Mouse (Mus musculus) neural tube, embryonic 14.5 days (tissue): ENCODE results near the gene Agpat3. TPM values are rescaled to one million over a fixed set of nuclear protein-coding genes. Genes with fewer than 3 reads are reported as not detected.

Experiments
- ATAC-seq: fragments of 200-750 bp; cut with Nextera tagmentation; 2 replicates; pipeline ENCODE4 v1.8.0; 2017; ENCODE audit warnings: low read depth, mild to moderate bottlenecking, moderate TSS enrichment, moderate library complexity
- H3K27ac ChIP-seq: fragments of 300-500 bp; sonication (generic); 2 replicates; pipeline ENCODE4 v1.5.1; 2014; ENCODE audit warnings: low read depth, mild to moderate bottlenecking, control low read depth, low read length, moderate library complexity, mixed read lengths
- H3K27me3 ChIP-seq: fragments of 300-500 bp; sonication (generic); 2 replicates; pipeline ENCODE4 v1.6.1; 2014; ENCODE audit warnings: low read length; ENCODE audit not compliant: control insufficient read depth, insufficient read depth
- H3K36me3 ChIP-seq: fragments of 300-500 bp; sonication (generic); 2 replicates; pipeline ENCODE4 v1.6.1; 2014; ENCODE audit warnings: low read length, mixed read lengths; ENCODE audit not compliant: control insufficient read depth, insufficient read depth
- H3K4me1 ChIP-seq: fragments of 300-500 bp; sonication (generic); 2 replicates; pipeline ENCODE4 v1.6.1; 2014; ENCODE audit warnings: low read length; ENCODE audit not compliant: control insufficient read depth, insufficient read depth
- H3K4me2 ChIP-seq: fragments of 300-500 bp; sonication (generic); 2 replicates; pipeline ENCODE4 v1.6.1; 2014; ENCODE audit warnings: mild to moderate bottlenecking, low read depth, low read length, control low read depth
- H3K4me3 ChIP-seq: fragments of 300-500 bp; sonication (generic); 2 replicates; pipeline ENCODE4 v1.5.1; 2014; ENCODE audit warnings: low read depth, low read length, control low read depth, mixed read lengths
- H3K9ac ChIP-seq: fragments of 300-500 bp; sonication (generic); replicated peaks from 2 replicates; pipeline ENCODE4 v1.6.1; 2014; ENCODE audit warnings: low read depth, mild to moderate bottlenecking, control low read depth, low read length, mixed read lengths
- H3K9me3 ChIP-seq: fragments of 300-500 bp; sonication (generic); 2 replicates; pipeline ENCODE4 v1.6.1; 2016; ENCODE audit warnings: low read length; ENCODE audit not compliant: control insufficient read depth
- WGBS: fragments of 180-500 bp; shearing (Covaris S2); extraction: QIAGEN DNeasy Blood & Tissue Kit; methylation state at CpG from one replicate; pipeline ENCODE4 v1.1.7; 2014; 5-methylcytosine and 5-hydroxymethylcytosine counted together
- polyA plus RNA-seq: library from polyadenylated mRNA; unstranded; fragments of >200 nt; fragmentation: Nextera tagmentation; extraction: Ambion mirVana; gene quantifications from 2 replicates; pipeline ENCODE4 v1.2.1, GENCODE M21; 2014

Agpat3 gene
- polyA plus RNA-seq, 1 experiment from 2014 or later: 89.5 TPM

DNA sequence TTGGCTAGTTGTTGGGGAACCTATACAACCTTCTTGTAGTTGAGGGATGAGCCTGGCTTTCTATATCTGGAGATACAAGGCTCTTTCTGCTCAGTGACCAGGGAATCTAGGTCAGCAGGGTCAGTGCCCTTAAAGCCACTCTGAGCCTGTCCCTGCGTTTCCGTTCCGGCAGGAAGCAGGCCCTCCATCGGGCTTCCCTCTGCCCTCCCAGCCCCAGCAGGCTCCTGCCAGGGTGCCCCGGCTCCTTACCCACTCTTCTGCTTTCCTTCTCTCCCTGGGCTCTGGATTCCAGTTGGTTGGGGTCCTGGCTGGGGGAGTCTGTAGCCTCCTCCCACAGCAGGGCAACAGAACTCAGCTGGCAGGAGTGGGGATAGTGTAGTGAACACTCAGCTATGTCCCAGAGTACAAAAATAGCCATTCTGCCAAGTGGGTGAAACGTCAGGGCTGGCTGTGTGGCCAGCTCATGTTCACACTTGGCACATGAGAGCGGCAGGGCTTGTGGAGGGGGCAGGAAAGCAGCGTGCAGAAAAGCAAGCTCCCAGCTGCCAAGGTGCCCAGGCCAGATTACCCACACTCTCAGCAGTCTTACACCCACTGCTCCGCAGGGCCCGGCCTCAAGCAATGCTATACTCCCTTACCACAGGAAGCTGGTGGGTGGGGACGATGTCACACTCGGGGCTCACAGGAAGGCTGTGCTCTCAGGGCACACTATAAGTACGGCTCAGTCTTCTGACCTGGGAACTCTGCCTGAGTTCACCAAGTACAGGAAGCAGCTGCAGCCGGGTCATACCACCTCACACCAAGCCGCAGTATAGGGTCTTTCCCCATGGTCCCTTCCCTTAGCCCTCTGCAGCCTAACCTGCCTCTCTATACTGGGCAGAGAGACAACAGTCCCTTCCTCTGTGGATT lies 54.5 kb downstream of the Agpat3 start:
- Histone ChIP-seq H3K36me3 (no peaks in the 10 kb centered on the region), H3K9me3 (no peaks in the 10 kb centered on the region), H3K27ac (peak overlapping the region; percentile 22), H3K4me1 (no peaks in the 10 kb centered on the region), H3K4me3 (no peak overlapping the region), H3K27me3 (no peaks in the 10 kb centered on the region), H3K4me2 (no peak overlapping the region), H3K9ac (no peak overlapping the region)
- WGBS: 80% methylated on average over 15 of the region's 15 CpGs
- ATAC-seq: peak; percentile 39; the same call in 1 of the 2 replicates

DNA sequence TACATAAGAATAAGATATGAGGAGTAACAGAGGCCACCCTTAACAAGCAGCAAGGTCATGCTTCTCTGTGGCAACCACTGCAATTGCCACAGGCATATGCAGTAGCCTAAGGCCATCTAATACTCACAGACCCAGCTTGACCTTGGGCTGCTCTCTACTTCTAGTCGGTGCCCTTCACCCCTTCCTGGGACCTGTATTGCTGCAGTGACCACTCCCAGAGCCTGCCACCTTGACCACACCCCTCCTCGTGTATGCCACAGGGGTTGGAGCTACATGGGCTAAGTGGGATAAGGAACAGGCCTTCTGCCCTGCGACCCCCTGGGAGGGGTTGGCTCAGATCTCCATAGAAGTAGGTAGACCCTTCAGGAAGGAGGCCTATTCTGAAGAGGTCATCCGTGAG lies 55.3 kb downstream of the Agpat3 start:
- no peak overlapping the region for H3K9ac ChIP-seq
- H3K4me3 ChIP-seq: no peak overlapping the region
- H3K27ac ChIP-seq: no peak overlapping the region
- H3K27me3 ChIP-seq: no peaks in the 10 kb centered on the region
- WGBS: 87% methylated on average over 4 of the region's 4 CpGs
- no peak for ATAC-seq
- H3K4me2 ChIP-seq: no peak overlapping the region
- H3K36me3 ChIP-seq: no peaks in the 10 kb centered on the region
- no peaks in the 10 kb centered on the region for H3K4me1 ChIP-seq
- H3K9me3 ChIP-seq: no peaks in the 10 kb centered on the region

DNA sequence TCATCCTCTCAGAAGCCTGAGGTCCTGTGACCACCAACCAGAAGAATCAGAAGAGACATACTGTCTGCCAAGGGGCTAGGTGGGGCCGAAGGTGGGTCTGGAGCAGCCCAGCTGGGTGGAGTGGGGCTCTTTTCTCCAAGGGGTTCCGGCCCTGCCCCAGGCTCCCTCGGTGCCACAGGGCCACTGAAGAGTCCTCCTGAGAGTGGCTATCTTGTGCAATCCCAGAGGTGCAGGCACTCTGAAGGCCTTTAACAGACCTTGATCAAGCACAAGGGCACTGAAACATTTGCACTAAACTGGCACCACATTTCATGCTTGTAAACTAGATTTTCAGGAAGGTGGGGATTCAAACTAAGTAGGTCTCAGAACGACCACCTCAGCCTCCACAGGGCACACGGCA lies 55.9 kb downstream of the Agpat3 start:
- Histone ChIP-seq H3K27me3 (no peaks in the 10 kb centered on the region), H3K4me1 (no peaks in the 10 kb centered on the region), H3K4me2 (no peak overlapping the region), H3K27ac (no peak overlapping the region), H3K36me3 (no peaks in the 10 kb centered on the region), H3K4me3 (no peak overlapping the region), H3K9me3 (no peaks in the 10 kb centered on the region), H3K9ac (no peak overlapping the region)
- 93% methylated on average over 5 of the region's 5 CpGs for WGBS
- ATAC-seq: no peak

DNA sequence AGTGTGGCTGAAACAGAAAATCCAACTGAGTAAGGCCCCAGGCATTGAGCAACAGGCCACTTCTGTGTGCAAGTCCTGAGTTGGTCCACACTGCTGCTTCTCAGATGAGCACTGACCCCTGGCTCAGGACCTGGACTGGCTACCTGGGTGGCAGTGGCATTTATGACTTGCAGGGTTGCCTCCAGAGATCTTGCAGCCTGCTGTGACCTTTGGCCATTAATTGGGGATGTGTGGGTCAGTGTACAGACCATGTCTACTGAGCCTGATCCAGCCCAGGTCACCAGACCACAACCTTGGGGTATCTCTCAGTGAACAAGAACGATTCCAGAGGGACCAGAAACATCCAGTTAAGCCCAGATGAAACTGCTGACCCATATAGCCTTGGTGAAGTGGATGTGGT lies 58.7 kb downstream of the Agpat3 start:
- Histone ChIP-seq H3K9me3 (no peaks in the 10 kb centered on the region), H3K4me1 (no peaks in the 10 kb centered on the region), H3K4me3 (no peak overlapping the region), H3K4me2 (no peak overlapping the region), H3K36me3 (no peaks in the 10 kb centered on the region), H3K27ac (no peak overlapping the region), H3K9ac (no peak overlapping the region), H3K27me3 (no peaks in the 10 kb centered on the region)
- WGBS: 86% methylated on average over 1 of the region's 1 CpGs
- ATAC-seq: no peak

DNA sequence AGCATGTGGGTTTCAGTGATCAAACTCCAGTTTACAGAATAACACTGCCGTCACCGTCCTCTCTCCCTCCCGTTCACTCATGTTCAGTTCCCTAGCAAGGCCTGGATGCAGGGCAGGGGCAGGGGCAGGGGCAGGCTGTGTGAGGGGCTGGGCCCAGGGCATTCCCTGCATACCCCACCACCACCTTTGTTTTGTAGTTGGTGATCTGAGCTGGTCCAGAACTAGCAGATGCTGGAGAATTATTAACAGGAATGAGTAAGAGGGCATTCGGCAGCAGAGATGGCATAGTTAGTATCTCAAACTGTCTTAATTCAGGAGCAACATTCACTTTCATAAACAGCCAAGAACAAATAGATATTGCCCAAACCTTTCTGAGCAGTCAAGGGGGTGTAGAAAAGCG lies 59.9 kb downstream of the Agpat3 start:
- Histone ChIP-seq H3K9ac (no peak overlapping the region), H3K36me3 (0 out of 2 replicates have a peak, but pooled peaks cover 4% of the 10 kb centered on the region)
- ATAC-seq: no peak

DNA sequence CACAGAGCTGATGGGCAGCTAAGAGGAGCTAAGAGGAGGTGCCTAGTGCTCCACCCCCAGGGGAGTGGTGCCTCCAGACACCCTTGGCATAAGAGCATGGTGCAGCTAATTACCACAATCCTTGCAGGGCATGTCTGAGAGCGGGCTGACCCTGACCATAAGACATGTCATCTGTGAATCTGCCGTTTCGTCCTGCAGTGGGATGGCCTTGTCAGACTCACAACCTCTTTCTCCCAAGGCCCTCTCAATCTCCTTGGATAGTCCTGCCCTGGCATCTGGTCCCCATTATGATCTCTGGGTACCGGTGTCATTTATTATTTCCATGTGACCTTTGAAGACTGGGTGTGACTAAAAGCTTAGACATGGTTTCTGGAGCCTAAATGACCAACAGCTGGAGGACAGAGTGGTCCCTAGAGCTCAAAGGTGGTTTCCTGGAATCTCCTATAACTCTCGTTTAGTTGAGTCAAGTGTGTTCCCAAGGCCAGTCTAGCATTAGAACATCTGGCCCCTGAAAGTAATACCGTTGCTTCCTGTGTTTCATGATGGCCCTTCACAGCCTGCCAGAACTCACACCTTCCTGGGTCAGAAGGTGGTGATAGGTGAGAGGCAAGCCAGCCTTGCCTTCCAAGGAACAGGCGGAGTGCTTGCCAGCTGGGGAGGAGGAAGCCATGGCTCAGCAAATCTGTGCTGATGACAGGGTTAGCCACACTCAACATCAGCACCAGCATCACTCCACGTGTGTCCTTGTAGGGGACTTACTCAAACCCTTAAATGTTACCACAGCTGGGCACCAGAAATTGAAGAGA lies 61.4 kb downstream of the Agpat3 start:
- no peaks in the 10 kb centered on the region for H3K4me1 ChIP-seq

More for the DNA sequence above, 59.9 kb downstream of the Agpat3 start:
- Histone ChIP-seq H3K27me3 (no peaks in the 10 kb centered on the region), H3K4me3 (no peak overlapping the region), H3K4me1 (no peaks in the 10 kb centered on the region), H3K27ac (no peak overlapping the region), H3K4me2 (no peak overlapping the region), H3K9me3 (no peaks in the 10 kb centered on the region)
- WGBS: 92% methylated on average over 5 of the region's 5 CpGs

DNA sequence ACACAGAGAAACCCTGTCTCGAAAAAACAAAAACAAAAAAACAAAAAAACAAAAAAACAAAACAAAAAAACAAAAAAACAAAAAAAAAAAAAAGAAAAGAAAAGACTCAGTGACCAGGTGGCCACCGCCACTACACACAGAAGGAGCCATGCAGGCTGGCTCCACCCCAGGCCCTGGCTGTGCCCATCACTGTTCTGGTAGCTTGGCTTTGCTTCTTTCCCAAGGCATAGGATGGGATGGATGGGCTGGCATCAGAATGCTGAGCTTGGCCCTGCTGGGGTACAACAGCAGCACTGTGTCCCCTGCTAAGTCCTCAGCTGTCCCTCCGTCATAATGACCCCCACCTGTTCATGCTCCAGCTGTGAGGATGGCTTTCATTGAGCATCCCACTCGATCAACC lies 63.4 kb downstream of the Agpat3 start:
- Histone ChIP-seq H3K9me3 (no peaks in the 10 kb centered on the region), H3K27ac (no peak overlapping the region), H3K27me3 (no peaks in the 10 kb centered on the region), H3K9ac (no peak overlapping the region), H3K4me2 (no peak overlapping the region), H3K4me1 (no peaks in the 10 kb centered on the region), H3K36me3 (peaks cover 23% of the 10 kb centered on the region; the same call in 1 of the 2 replicates), H3K4me3 (no peak overlapping the region)
- WGBS: 90% methylated on average over 4 of the region's 4 CpGs
- no peak for ATAC-seq

More for the DNA sequence above, 61.4 kb downstream of the Agpat3 start:
- 90% methylated on average over 8 of the region's 8 CpGs for WGBS
- H3K27ac ChIP-seq: no peak overlapping the region
- ATAC-seq: no peak
- no peaks in the 10 kb centered on the region for H3K27me3 ChIP-seq
- no peaks in the 10 kb centered on the region for H3K9me3 ChIP-seq
- H3K36me3 ChIP-seq: peaks cover 13% of the 10 kb centered on the region; the same call in 1 of the 2 replicates
- no peak overlapping the region for H3K4me3 ChIP-seq
- no peak overlapping the region for H3K4me2 ChIP-seq
- no peak overlapping the region for H3K9ac ChIP-seq

DNA sequence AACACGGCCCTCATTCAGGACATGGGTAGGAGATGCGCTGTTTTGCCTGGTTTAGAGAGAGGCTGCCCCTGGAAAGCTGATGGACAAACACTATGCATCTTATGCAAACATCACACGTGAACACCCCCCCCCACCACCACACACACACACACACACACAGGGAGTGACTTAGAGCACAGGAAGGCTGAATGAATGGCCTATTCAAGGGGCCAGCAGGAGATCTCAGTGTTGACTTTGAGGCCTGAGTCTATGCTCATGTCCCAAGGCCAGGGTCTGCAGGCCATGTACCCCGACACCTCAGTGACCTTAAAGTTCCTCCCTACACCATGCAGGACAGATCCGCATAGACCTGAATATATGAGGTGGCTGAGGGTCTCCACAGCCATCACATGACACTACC lies 64.2 kb downstream of the Agpat3 start:
- peaks cover 27% of the 10 kb centered on the region; the same call in 1 of the 2 replicates for H3K36me3 ChIP-seq
- no peak for ATAC-seq
- WGBS: 86% methylated on average over 5 of the region's 5 CpGs

More for the DNA sequence above, 64.2 kb downstream of the Agpat3 start:
- no peak overlapping the region for H3K27ac ChIP-seq
- H3K4me3 ChIP-seq: no peak overlapping the region
- no peak overlapping the region for H3K4me2 ChIP-seq
- no peaks in the 10 kb centered on the region for H3K27me3 ChIP-seq
- no peaks in the 10 kb centered on the region for H3K9me3 ChIP-seq
- no peak overlapping the region for H3K9ac ChIP-seq
- no peaks in the 10 kb centered on the region for H3K4me1 ChIP-seq
